In the genomic region with DNA sequence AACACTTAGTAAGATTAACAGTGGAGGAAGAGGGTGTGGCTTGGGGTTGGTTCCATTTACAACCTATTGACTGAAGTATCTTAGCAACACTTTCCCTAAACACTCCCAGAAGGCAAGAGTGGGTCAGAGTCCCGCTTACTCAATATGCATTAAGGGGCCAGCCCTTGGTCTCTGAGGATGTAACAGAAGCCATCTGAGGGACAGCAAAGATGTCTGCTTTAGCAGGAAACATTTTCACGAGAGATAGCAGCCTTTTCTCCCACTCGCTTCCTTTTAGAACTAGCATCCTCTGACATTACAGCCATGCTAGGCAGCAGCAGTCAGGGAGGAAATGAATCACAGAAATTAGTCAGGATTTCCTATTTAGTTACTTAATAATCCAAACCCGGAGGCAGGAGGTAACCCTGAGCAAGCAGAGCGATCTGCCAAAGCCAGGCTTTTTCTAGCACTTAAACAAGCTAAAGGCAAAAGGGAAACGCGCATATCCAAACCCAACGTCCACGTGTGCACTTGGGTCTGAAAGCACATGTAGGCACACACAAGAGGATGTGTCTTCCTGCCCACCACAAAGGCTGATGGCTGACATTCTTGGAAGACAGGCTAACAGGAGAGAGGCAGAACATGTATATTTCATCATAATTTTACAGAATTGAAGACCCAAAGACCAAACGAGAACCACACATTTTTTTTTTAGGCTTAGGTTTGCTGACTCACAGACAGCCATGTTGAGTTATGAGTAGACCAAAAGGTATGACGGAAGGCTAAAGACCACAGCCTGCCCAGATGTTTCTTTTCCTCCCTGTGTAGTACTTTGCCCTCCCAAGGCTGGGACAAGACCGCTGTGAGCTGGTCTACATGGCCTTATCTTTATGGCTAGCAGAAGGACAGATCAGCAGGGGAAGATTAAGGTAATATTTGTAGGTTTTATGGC, we compare ENCODE assay signal across 9 mouse cellular contexts. TPM values are rescaled to one million over a fixed set of nuclear protein-coding genes. Genes with fewer than 3 reads are reported as not detected.
DNase-seq lines count a peak whose midpoint lies in the region; ATAC-seq lines count a peak whose summit lies in the region.
"Had no signal": no experiment of that assay in that cellular context is flagged by ENCODE, and none has a peak within 500 bp of the region (broad histone marks: within the 10 kb centered on the region; RNA-seq: fewer than 3 reads in every experiment).

No protein-coding gene starts in this region.

- DNase-seq in ovary, postnatal 10 days (ENCODE audit: low spot score): peak; percentile 6
- DNase-seq in ovary, postnatal 14 days (ENCODE audit: low spot score): no peak
- peak; percentile 36 for DNase-seq in adrenal gland, adult 8-10 months
- peak; percentile 54 to 59 for DNase-seq in lung, postnatal 4 days
- DNase-seq in right cerebral cortex, postnatal 10 days (ENCODE audit: low spot score in 2 of 2): no peak

- peak overlapping the region; percentile 40 for H3K4me2 ChIP-seq in kidney, embryonic 15.5 days
- no peak overlapping the region for H3K4me2 ChIP-seq in forebrain, embryonic 15.5 days (replicated peaks)

- H3K27ac ChIP-seq in kidney, embryonic 15.5 days: peak overlapping the region; percentile 87
- no peak overlapping the region for H3K27ac ChIP-seq in forebrain, embryonic 15.5 days (replicated peaks)

- H3K9me3 ChIP-seq in kidney, embryonic 15.5 days (replicated peaks): peaks cover 5% of the 10 kb centered on the region
- no peaks in the 10 kb centered on the region for H3K9me3 ChIP-seq in forebrain, embryonic 15.5 days

- H3K36me3 ChIP-seq in kidney, embryonic 15.5 days: peaks cover 4% of the 10 kb centered on the region
- H3K36me3 ChIP-seq in forebrain, embryonic 15.5 days: no peaks in the 10 kb centered on the region

- no peak overlapping the region for H3K9ac ChIP-seq in kidney, embryonic 15.5 days
- H3K9ac ChIP-seq in forebrain, embryonic 15.5 days (replicated peaks): no peak overlapping the region

- peak; percentile 91 for ATAC-seq in granulocyte monocyte progenitor cell, adult 5-6 weeks (replicated peaks; ENCODE audit: poor library complexity, severe bottlenecking)
- ATAC-seq in kidney, embryonic 15.5 days (replicated peaks; ENCODE audit: low FRiP score): peak; percentile 68
- no peak for ATAC-seq in forebrain, embryonic 15.5 days (replicated peaks)

- no peak overlapping the region for H3K4me3 ChIP-seq in kidney, embryonic 15.5 days (replicated peaks)
- H3K4me3 ChIP-seq in forebrain, embryonic 15.5 days: no peak overlapping the region

- peaks cover 32% of the 10 kb centered on the region for H3K4me1 ChIP-seq in kidney, embryonic 15.5 days
- peaks cover 7% of the 10 kb centered on the region; the same call in 1 of the 2 replicates for H3K4me1 ChIP-seq in forebrain, embryonic 15.5 days

- 26% methylated on average over 12 of the region's 12 CpGs for WGBS in kidney, embryonic 15.5 days
- 77% methylated on average over 12 of the region's 12 CpGs for WGBS in forebrain, embryonic 15.5 days

- H3K27me3 ChIP-seq in kidney, embryonic 15.5 days: no peaks in the 10 kb centered on the region
- H3K27me3 ChIP-seq in forebrain, embryonic 15.5 days: no peaks in the 10 kb centered on the region

RNA-seq across cellular contexts. Expression of a gene that starts 37.7 kb away (rescaled TPM):
- total RNA-seq in adrenal gland, adult 8-10 months (2022): not detected
- total RNA-seq in granulocyte monocyte progenitor cell, adult 5-6 weeks (2014; fragmentation: Nextera tagmentation): not detected in 2 replicates
- not detected in 2 replicates for total RNA-seq in granulocyte monocyte progenitor cell, adult 5-6 weeks (2017)
- polyA plus RNA-seq in kidney, embryonic 15.5 days (2015; fragmentation: Nextera tagmentation; extraction: Ambion mirVana): not detected in 2 replicates
- polyA plus RNA-seq in forebrain, embryonic 15.5 days (2015; fragmentation: Nextera tagmentation; extraction: Ambion mirVana): not detected in 2 replicates
- total RNA-seq: gastrocnemius, postnatal 36 days had no signal

RNA-seq across cellular contexts. Expression of a gene that starts 38.4 kb away (rescaled TPM):
- total RNA-seq in adrenal gland, adult 8-10 months (2022): 10 to 100 TPM; 40.4 to 61.1 (median 47.8) TPM
- 29.6 and 40.0 TPM in 2 replicates for total RNA-seq in granulocyte monocyte progenitor cell, adult 5-6 weeks (2014; fragmentation: Nextera tagmentation)
- 43.1 and 46.4 TPM in 2 replicates for total RNA-seq in granulocyte monocyte progenitor cell, adult 5-6 weeks (2017)
- 34.8 and 35.3 TPM in 2 replicates for polyA plus RNA-seq in kidney, embryonic 15.5 days (2015; fragmentation: Nextera tagmentation; extraction: Ambion mirVana)
- polyA plus RNA-seq in forebrain, embryonic 15.5 days (2015; fragmentation: Nextera tagmentation; extraction: Ambion mirVana): 22.1 and 22.8 TPM in 2 replicates

Comparison
In these comparisons a context has a peak if more than half of its experiments do, and no peak if none do; other contexts are left out.
1. DNase-seq: peak in ovary, postnatal 10 days (single experiment), adrenal gland, adult 8-10 months (single experiment) and lung, postnatal 4 days (2 of 2); none in ovary, postnatal 14 days (single experiment) and right cerebral cortex, postnatal 10 days (0 of 2).